Mouse (Mus musculus): ENCODE measurements around the gene Zranb2. TPM values are rescaled to one million over a fixed set of nuclear protein-coding genes. Genes with fewer than 3 reads are reported as not detected.

Gene Zranb2
- polyA plus RNA-seq, 1 experiment from 2014 or later, result 123 TPM

DNA sequence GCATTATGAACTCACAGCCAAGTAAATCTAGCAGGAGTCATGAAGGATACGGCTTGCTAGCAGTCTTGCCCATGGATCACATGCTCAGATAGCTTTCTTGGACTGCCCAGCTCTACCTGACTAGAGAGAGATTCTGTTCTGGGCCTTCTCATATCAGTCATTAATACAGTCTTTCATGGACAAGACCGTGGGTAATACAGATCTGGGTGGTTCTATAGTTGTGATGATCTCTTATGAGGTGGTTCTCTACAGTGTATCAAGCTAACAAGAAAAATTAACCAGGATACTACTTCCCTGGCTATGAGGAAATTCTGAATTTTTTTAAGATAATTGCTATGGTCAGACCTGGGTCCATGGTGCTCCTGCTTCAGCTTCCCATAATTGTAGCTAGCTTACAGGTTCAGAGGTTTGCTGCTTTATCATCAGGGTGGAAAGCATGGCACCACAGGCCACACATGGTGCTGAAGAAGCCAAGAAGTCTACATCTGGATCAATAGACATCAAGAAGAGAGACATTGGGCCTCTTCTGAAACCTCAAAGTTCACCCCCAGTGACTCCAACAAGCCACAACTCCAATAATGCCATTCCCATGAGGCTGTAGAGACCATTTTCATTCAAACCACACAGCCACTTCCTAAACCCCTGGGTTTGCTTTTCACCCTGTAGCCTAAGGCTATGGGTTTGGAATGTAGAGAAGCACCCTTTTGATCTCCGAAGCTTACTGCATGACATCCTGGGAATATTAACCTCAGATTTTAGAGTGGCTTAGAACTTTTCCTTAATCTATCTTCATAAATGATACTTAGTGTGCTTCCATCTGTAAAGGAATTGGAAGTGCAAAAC lies 16.0 kb downstream of the Zranb2 start:
- WGBS, result 87% methylated on average over 3 of the region's 3 CpGs
- Histone ChIP-seq H3K9ac (no peak overlapping the region), H3K27ac (no peak overlapping the region), H3K27me3 (no peaks in the 10 kb centered on the region), H3K9me3 (no peaks in the 10 kb centered on the region), H3K36me3 (peaks cover 41% of the 10 kb centered on the region), H3K4me3 (no peak overlapping the region), H3K4me2 (no peak overlapping the region), H3K4me1 (no peaks in the 10 kb centered on the region)
- ATAC-seq (ENCODE audit: insufficient number of reproducible peaks, insufficient read depth, low FRiP score, low TSS enrichment, low read depth), result no peak

DNA sequence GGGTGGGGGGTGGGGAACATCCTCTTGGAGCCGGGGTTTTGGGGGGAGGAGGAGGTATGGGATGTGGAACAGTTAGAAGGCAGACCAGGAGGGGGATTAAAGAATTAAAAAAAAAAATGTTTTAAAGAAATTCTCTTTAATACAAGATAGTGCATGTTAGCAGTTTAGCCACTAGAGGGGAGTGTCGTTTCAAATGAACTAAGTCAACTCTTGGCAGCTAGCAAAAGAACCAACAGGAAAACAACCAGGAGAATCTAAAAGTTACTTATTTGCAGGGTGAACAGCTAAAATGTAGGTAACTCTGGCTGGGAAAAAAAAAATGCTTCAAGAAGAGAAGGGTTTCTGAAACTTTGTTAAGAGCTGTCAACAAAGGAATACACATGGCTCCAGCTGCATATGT lies 31.2 kb downstream of the Zranb2 start:
- H3K4me1 ChIP-seq, result peaks cover 16% of the 10 kb centered on the region
- peaks cover 43% of the 10 kb centered on the region for H3K27me3 ChIP-seq
- no peak overlapping the region for H3K9ac ChIP-seq
- no peak for ATAC-seq (ENCODE audit: insufficient number of reproducible peaks, insufficient read depth, low FRiP score, low TSS enrichment, low read depth)
- no peaks in the 10 kb centered on the region for H3K36me3 ChIP-seq
- H3K9me3 ChIP-seq, result no peaks in the 10 kb centered on the region
- no peak overlapping the region for H3K27ac ChIP-seq
- no peak overlapping the region for H3K4me2 ChIP-seq
- no peak overlapping the region for H3K4me3 ChIP-seq
- 3% methylated on average over 2 of the region's 2 CpGs for WGBS

DNA sequence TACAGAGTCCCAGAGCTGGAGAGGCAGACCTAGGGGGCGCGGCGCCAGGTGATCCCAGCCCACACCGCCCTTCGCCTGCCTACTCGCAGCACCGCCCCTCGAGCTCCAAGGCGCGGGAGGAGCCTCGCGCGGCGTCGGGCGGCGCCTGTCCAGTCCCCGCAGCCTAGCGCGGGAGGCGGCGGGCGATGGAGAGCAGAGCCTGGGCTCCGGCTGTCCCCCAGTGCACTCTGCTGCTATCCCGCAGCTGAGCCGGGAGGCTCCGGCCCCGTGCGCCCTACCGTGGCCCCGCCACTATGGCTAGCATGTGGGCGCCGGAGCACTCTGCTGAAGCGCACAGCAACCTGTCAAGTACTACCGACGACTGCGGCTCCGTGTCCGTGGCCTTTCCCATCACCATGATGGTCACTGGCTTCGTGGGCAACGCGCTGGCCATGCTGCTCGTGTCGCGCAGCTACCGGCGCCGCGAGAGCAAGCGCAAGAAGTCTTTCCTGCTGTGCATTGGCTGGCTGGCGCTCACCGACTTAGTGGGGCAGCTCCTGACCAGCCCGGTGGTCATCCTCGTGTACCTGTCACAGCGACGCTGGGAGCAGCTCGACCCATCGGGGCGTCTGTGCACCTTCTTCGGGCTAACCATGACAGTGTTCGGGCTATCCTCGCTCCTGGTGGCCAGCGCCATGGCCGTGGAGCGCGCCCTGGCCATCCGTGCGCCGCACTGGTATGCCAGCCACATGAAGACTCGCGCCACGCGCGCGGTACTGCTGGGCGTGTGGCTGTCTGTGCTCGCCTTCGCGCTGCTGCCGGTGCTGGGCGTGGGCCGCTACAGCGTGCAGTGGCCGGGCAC lies 33.0 kb downstream of the Zranb2 start, which contains the start of gene Ptger3:
TSS of gene Ptger3 (plus strand) at position 168 of the 841 bp plus-strand sequence.
- peak; percentile 72 for ATAC-seq (ENCODE audit: insufficient number of reproducible peaks, insufficient read depth, low FRiP score, low TSS enrichment, low read depth)
- Histone ChIP-seq H3K27ac (no peak within 1 kb of the TSS), H3K9ac (peak within 1 kb of the TSS; percentile 67), H3K4me1 (peaks cover 16% of the 10 kb centered on the region), H3K27me3 (peaks cover 46% of the 10 kb centered on the region), H3K4me2 (peak within 1 kb of the TSS; percentile 99), H3K4me3 (peak within 1 kb of the TSS; percentile 57), H3K9me3 (no peaks in the 10 kb centered on the region), H3K36me3 (no peaks in the 10 kb centered on the region)
- WGBS, result 1% methylated on average over 84 of the region's 84 CpGs

DNA sequence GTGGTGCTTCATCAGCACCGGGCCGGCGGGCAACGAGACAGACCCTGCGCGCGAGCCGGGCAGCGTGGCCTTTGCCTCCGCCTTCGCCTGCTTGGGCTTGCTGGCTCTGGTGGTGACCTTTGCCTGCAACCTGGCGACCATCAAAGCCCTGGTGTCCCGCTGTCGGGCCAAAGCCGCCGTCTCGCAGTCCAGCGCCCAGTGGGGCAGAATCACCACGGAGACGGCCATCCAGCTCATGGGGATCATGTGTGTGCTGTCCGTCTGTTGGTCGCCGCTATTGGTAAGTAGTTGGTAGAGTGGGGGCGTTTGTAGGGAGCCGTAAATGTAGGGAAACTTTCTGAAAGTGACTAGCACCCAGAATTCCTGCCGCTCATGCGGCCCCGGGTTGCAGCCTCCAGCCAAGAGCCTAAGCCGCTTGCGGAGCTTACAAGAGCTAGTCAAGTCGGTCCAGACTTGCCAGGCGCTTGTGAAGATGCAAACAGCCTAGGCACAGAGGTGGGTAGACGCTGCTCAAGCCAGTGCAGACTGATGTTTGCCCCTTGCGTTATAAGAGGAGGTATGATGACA lies 33.7 kb downstream of the Zranb2 start:
- 0 out of 2 replicates have a peak, but pooled peaks have one; percentile 27 for ATAC-seq (ENCODE audit: insufficient number of reproducible peaks, insufficient read depth, low FRiP score, low TSS enrichment, low read depth)
- Histone ChIP-seq H3K27ac (no peak overlapping the region), H3K9me3 (no peaks in the 10 kb centered on the region), H3K4me1 (peaks cover 16% of the 10 kb centered on the region), H3K27me3 (peaks cover 46% of the 10 kb centered on the region), H3K4me2 (peak overlapping the region; percentile 99), H3K4me3 (peak overlapping the region; percentile 57), H3K9ac (peak overlapping the region; percentile 67), H3K36me3 (no peaks in the 10 kb centered on the region)
- WGBS, result 2% methylated on average over 34 of the region's 34 CpGs

DNA sequence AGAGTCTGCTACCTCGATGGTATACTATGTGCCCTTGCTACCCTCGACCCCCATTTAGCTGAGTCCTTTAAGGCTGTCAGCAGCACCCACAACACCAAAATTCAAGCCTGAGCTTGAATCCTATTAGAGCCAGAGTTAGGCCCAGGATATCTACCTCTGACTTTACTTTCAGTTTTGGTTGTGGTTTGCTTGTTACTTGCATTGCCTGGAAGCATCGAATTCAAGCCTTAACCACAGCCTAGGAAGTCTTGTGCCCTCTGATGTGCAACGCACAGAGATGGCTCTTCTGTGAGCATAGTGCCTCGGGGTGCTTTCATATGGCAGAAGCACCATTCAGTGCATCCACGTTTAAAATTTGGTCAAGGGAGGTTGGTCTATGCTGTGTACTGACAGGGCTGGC lies 38.1 kb downstream of the Zranb2 start:
- peaks cover 10% of the 10 kb centered on the region for H3K4me1 ChIP-seq
- no peaks in the 10 kb centered on the region for H3K36me3 ChIP-seq
- H3K4me2 ChIP-seq, result no peak overlapping the region
- no peak for ATAC-seq (ENCODE audit: insufficient number of reproducible peaks, insufficient read depth, low FRiP score, low TSS enrichment, low read depth)
- no peak overlapping the region for H3K27ac ChIP-seq
- no peak overlapping the region for H3K9ac ChIP-seq
- WGBS, result 76% methylated on average over 6 of the region's 6 CpGs
- no peaks in the 10 kb centered on the region for H3K9me3 ChIP-seq
- no peak overlapping the region for H3K4me3 ChIP-seq
- peaks cover 33% of the 10 kb centered on the region for H3K27me3 ChIP-seq

DNA sequence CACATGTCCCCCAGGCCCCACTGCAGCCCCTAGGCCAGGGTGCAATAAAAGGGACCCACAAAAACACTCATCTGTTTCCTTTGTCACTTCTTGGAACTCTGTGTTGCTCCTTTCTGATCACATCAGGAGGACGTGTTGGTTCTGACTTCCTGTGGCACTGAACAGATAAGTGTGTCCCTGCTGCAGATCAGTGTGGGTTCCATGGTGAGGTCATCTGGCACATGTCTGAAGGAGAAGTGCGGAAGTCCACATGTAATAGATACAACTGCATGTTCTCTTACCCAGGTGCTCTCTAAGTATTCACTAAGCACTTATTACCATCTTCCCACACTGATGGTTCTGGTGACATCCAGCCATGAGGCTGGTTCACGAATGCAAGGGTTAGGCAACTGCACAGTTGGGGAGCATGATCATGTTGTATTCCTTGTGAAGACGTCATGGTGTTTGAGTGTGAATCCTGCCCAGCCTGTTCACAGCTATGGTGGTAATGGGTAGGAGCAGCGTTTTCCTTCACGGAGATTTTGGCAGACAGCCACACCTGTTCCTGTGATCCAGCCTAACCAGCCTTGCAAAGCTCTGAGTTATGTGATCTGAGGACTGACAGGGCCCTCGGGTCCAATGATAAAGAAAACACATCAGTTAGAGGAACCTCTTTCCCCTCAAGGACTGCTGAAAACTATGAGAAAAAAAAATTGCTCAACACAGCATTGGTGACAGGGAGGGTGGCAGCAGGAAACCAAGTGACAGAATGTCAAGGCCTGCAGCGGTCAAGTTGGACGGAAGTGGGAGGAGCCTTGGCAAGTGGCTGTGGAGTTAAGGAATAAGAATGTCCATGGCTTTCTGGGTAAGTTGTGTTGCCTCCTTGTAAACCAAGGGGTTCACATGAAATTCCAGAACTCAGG lies 41.7 kb downstream of the Zranb2 start:
- Histone ChIP-seq H3K9me3 (no peaks in the 10 kb centered on the region), H3K4me3 (no peak overlapping the region), H3K4me1 (peaks cover 4% of the 10 kb centered on the region; the same call in 1 of the 2 replicates), H3K27me3 (no peaks in the 10 kb centered on the region), H3K4me2 (no peak overlapping the region), H3K9ac (no peak overlapping the region), H3K36me3 (no peaks in the 10 kb centered on the region), H3K27ac (no peak overlapping the region)
- WGBS, result 69% methylated on average over 9 of the region's 9 CpGs
- no peak for ATAC-seq (ENCODE audit: insufficient number of reproducible peaks, insufficient read depth, low FRiP score, low TSS enrichment, low read depth)

DNA sequence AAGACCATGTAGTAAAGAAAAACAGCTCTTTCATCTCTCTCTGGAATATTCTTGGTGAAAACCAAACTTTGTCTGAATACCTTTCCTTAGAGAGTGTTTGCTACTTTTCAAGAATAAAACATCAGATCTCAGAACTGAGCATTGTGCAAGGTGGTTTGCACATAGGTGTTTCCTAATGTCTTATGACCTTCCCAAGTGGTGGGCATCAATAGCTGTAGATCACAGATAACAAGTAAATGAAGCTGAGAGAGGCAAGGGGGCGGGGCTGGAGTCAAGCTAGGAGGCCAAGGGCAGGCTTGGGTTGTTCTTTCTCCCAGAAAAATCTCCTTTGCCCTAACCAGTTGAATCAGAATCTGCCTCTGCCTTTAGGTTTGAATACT lies 42.4 kb downstream of the Zranb2 start:
- 63% methylated on average over 1 of the region's 1 CpGs for WGBS
- H3K4me2 ChIP-seq, result no peak overlapping the region
- H3K27ac ChIP-seq, result no peak overlapping the region
- H3K4me3 ChIP-seq, result no peak overlapping the region
- H3K4me1 ChIP-seq, result peaks cover 8% of the 10 kb centered on the region
- no peaks in the 10 kb centered on the region for H3K36me3 ChIP-seq
- no peaks in the 10 kb centered on the region for H3K9me3 ChIP-seq
- no peak overlapping the region for H3K9ac ChIP-seq
- no peak for ATAC-seq (ENCODE audit: insufficient number of reproducible peaks, insufficient read depth, low FRiP score, low TSS enrichment, low read depth)
- no peaks in the 10 kb centered on the region for H3K27me3 ChIP-seq

DNA sequence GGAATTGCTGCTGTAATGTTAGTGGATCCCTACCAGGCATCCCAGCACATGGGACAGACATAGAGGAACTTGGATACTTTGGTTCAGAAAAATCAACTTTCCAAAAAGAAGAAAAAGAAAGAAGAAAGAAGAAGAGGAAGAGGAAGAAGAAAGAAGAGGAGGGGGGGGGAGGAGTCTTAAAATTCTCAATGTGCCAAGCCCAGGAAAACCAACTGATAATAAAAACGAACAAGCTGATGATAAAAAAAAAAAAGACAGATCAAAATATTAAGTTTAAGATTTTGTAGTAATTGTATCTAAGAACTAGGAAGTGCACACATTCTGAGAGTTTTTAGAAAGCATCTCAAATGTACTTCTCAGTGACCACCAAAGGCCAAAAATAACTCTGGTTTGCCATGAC lies 42.9 kb downstream of the Zranb2 start:
- H3K9me3 ChIP-seq, result no peaks in the 10 kb centered on the region
- no peaks in the 10 kb centered on the region for H3K36me3 ChIP-seq
- H3K27me3 ChIP-seq, result no peaks in the 10 kb centered on the region
- no peak overlapping the region for H3K4me3 ChIP-seq
- H3K9ac ChIP-seq, result no peak overlapping the region
- WGBS, result 83% methylated on average over 1 of the region's 1 CpGs
- no peak overlapping the region for H3K4me2 ChIP-seq
- no peak overlapping the region for H3K27ac ChIP-seq
- peaks cover 11% of the 10 kb centered on the region for H3K4me1 ChIP-seq
- ATAC-seq (ENCODE audit: insufficient number of reproducible peaks, insufficient read depth, low FRiP score, low TSS enrichment, low read depth), result no peak

DNA sequence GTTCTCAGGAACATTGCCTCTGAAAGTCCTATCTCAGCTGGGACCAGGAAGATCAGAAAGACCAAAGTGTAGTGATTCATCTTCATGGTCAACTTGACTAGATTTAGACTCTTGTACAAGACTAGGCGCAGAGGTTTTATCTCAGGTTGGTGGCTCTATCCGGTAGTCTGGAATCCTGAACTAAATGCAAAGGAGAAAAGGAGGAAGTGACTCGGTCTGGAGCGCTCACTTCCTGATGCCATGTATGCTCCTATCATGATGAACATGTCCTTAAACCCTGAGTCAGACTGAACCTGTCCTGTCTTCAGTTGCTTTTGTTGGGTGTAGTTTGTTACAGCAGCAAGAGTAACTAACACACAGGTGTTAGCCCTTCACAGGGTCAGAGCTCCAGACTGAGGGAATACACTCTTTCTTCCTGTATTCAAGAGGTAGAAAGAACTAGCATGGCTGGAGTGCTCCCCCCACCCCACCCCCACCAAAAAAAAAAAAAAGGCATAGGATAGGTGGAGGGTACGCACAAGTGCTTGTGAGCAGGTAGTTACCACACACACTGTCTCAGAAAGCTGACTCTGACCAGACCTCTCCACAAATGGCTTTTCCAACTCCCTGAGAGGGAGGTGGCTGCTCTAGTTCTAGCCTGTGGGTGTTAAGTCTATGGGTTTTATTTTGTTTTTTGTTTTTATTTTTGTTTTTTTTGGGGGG lies 44.7 kb downstream of the Zranb2 start:
- WGBS, result 89% methylated on average over 5 of the region's 5 CpGs
- no peak overlapping the region for H3K4me3 ChIP-seq
- peaks cover 19% of the 10 kb centered on the region for H3K4me1 ChIP-seq
- no peaks in the 10 kb centered on the region for H3K36me3 ChIP-seq
- no peak overlapping the region for H3K27ac ChIP-seq
- H3K27me3 ChIP-seq, result no peaks in the 10 kb centered on the region
- H3K9me3 ChIP-seq, result no peaks in the 10 kb centered on the region
- no peak overlapping the region for H3K9ac ChIP-seq
- H3K4me2 ChIP-seq, result no peak overlapping the region
- no peak for ATAC-seq (ENCODE audit: insufficient number of reproducible peaks, insufficient read depth, low FRiP score, low TSS enrichment, low read depth)

DNA sequence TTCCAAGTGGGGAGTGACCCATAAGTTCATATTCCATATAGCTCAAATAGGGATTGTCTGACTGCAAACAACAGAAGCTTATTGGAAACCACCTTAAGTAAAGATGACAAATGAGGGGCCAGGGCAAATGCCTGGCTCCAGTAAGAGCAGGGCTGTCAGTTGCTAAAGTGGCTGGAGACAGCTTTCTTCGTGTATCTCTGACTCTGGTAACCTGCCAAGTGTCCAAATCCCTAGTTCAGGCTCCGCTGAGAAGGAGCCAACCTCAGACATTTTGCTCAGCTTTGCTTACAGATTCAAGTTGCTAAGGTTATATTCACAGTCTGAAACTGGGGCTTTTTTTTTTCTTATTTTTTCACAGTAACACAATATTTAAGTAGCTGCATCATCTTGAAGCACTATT lies 45.4 kb downstream of the Zranb2 start:
- 65% methylated on average over 2 of the region's 2 CpGs for WGBS
- no peak overlapping the region for H3K4me3 ChIP-seq
- no peaks in the 10 kb centered on the region for H3K36me3 ChIP-seq
- no peak overlapping the region for H3K27ac ChIP-seq
- no peak overlapping the region for H3K9ac ChIP-seq
- no peak for ATAC-seq (ENCODE audit: insufficient number of reproducible peaks, insufficient read depth, low FRiP score, low TSS enrichment, low read depth)
- no peaks in the 10 kb centered on the region for H3K27me3 ChIP-seq
- no peak overlapping the region for H3K4me2 ChIP-seq
- no peaks in the 10 kb centered on the region for H3K9me3 ChIP-seq
- H3K4me1 ChIP-seq, result peaks cover 19% of the 10 kb centered on the region

Measured in embryonic facial prominence, embryonic 13.5 days (tissue).